Mouse (Mus musculus): ENCODE data around the gene Abr.
A peak's percentile ranks its signal among the peaks of the same experiment; 100 is the strongest.

Gene Abr

DNA sequence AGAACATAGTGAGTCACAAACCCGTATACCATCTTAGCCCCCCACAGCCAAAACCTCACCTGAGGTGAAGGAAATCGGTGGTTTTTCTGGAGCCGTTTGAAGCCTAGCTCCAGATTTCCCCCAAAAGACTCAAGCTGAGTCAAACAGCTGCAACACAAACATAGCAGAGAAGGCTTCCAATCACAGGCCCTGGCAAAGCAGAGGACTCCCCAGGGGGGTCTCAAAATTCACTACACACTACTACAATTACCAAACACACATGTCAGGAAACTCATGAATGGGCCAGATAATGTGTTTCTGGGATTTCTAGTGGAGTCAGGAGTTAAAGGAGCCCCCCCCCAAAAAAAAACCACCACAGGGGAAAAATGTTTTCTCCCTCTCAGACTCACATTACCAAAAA lies 56.0 kb downstream of the Abr start:
- DNase-seq: no peak

DNA sequence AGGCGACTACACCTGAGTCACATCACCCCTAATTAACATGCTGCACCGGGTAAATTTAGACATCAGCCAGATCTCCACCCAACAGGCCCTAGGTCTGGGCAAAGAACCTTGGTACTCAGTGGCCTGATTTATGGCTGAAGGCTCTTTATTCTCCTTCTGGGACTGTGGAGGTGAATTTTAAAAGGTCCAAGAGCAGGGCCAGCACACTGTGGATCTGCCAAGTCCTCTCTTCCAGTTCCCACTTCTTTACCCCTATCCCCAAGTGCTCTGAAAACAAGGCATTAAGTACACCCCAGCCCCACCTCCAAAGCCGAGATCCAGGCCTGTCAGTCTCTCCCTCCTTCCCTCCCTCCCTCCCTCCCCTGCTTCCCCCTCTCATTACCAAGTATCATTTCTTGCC lies 59.5 kb downstream of the Abr start:
- no peak for DNase-seq

DNA sequence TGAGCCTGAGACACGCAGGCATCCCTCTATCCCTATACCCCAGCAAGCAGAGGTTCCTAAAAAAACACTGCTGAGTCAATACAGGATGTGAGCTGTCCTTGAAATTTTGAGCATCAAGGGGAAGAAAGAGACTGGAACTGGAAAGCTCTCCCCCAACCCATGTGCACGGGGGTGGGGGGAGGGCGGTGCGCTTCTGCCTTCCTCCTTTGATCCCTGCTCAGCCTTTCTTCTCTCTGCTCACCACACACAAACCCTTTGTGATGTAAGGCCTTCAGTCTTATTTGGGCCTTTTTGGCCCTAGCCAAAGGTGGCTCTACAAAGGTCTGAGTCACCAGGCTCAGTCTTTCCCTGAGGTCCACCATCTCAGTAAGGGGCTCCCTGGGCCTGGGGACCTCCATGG lies 59.9 kb downstream of the Abr start:
- no peak for DNase-seq

DNA sequence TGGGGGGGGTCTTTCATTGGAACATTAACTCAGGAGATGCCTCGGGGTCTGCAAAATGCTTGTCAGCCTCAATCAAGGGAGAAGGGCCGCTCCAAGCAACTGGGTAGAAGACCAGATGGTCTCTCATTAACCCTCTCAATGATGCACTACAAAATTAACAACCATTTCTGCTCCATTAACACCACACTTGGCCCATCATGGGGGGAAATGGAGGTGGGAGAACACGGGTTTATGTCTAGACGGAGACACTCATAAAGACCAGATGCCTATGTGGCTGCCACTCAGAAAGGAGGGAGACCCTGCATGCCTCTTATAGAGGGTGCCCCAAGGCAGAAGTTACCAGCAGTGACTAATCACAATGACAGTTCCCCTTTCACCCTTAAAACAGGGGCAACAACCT lies 64.3 kb downstream of the Abr start:
- DNase-seq: no peak

DNA sequence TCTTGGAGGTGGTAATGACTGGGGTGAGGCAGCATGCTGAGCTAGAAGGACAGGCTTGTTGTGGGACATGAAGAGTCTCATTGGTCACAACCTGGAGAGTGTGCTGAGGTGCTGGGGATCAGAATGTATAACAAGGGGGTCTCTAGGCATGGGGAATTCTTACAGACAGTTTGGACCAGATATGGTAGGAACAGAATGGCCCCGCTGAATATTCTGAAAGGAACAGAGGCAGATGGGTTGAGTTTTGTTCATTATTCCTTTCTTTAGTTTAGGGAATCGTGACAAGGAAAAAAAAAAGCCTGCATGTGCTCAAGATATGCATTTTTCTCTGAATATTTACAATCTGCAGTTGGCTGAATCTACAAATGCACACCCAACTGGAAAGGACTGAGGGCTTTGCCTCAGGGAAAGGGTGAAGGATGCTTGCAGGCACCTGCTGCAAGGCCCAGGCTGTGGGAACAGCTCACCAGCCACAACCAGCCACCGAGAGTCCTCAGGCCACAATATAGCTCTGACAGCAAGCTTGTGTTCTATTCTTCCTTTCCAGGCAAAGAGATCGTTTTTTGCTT lies 73.9 kb downstream of the Abr start:
- no peak for DNase-seq

DNA sequence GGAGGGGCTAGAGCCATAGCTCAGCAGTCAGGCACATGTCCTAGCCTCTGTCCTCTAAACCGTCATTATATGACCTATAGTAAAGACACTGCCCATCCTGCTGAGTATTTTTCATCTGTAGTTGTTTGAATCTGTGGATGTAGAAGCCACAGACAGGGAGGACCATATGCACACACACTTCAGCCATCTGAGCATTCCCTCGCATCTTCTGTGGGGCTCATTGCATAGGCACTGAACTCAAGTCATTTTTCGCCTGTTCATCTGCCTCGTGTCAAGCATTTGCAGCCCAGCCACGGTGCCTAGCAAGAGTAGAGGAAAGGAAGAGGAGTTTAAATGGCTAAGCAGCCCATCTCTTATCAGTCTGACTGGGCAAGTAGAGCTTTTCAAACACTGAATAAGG lies 74.7 kb downstream of the Abr start:
- DNase-seq: no peak

DNA sequence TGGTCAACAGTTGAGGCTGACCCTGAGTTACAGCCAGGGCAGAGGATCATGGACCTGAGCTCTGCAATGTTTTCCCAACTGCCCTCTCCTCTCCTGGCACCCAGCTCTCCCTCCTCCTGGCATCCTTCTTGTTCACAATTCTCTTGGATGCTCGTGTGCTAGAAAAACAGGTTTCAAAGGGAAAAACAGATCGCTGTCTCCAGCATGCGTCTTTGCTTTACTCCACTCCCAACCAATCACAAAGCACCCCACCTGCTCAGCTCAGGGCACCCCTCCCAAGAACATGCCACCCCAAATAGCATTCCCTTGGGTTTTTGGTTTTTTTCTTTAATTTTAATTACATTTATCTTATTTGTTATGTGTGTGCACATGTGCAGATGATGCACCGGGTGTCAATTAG lies 75.7 kb downstream of the Abr start:
- DNase-seq: no peak

DNA sequence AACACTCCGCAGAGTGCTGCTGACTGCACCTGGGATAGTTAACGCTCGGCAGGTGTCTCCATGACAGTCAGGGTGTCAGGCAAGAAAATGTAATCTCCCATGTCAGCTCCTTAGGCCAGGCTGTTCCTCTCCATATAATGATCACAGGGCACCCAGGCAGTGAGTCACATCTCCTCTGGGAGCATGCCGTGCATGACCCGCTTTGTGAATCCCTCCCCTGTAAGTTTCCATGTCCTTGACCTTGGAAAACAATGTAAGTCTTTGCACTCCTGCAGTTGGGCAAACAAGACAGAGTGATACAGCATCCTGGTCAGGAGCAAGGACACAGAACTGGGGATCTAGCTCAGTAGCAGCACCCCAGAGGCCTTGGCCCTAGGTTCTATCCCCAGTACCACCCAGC lies 78.8 kb downstream of the Abr start:
- no peak for DNase-seq

DNA sequence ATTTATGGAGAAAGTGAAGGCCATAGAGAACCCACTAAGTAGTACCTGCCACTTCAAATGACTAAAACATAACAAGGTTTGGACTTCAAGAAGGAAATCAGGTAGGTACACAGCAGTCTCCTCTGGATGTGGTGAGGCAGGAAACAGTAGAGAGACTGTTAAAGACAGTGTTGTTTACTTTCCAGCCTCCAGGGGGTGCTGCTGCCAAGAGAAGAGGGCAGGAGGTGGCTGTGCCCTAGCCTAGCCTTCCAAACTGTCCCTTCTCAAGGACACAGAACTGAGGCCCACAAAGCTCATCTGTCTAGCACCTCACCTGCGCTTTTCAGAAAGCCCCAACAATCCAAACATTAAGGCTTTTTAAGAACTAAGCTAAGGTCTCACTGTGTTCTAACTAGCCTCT lies 81.1 kb downstream of the Abr start:
- peak; percentile 82 for DNase-seq

DNA sequence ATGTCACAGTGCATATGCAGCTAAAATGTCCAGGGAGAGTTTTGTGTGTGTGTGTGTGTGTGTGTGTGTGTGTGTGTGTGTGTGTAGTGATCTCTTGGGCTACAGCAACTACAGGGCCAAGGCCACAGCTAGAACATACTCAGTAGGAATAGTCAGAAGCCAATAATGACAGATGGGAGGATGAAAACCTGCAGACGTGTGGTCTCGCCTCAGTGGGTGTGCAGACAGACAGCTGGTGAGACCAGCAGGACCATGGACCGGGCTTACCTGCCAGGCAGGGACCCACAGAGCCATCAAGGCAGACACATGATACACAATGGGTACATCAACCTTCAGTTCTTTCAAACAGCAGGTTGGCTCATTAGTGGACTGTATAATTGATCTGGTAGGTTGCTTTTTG lies 84.7 kb downstream of the Abr start:
- DNase-seq: no peak

DNA sequence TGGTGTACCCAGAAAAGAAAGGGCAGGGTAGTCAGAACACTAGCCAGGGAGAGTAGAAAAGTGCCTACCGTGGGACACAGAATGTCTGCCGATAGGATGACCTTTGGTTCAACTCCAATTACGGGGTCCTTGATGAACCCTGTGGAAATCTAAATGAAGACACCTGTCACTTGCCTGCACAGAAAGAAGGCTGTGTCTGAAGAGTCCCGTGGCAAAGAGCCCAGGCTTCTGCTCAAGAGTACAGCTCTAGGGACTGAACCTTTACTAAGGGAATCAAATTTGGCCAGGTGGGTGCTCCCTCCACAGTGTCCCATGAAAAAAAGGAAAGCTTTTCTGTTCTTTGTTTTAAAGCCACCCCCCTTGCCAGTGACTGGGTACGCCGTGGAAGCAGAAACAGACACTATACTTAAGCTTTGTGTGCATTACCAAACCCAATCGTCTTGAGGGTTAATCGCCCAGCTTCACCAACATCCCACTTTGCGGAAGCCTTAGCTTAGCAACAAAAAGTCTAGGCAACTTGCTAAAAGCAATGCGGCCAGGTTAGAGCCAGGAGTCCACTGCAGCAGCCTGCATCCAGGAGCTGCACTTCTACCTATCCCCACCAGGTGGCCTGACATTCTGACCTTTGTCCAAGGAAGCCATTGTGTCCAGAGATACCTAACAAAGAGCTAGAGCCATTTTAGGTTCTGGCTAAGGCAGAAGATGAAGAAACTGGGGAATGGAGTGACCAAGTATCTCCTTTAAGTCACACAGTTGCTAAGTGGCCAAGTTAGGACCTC lies 85.3 kb downstream of the Abr start:
- peak; percentile 21 for DNase-seq

DNA sequence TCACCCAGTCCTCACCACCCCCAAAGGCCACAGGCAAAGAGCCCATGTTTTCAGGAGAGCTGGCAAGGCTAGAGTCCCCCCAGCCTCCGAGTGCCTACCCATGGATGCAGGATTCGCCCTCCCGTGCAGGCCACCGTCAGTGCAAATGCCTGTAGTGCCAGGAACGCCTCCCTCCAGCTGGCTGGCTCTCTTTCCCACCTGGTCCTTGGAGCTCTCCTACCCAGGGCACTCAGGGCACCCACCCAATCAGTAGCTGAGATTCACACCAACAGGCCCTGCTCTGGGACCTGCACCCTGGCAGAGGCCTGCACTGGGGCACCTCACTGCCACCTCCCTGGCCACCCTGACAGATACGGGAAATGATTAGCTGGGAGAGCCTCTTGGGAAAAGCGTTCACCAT lies 90.1 kb downstream of the Abr start:
- no peak for DNase-seq

DNA sequence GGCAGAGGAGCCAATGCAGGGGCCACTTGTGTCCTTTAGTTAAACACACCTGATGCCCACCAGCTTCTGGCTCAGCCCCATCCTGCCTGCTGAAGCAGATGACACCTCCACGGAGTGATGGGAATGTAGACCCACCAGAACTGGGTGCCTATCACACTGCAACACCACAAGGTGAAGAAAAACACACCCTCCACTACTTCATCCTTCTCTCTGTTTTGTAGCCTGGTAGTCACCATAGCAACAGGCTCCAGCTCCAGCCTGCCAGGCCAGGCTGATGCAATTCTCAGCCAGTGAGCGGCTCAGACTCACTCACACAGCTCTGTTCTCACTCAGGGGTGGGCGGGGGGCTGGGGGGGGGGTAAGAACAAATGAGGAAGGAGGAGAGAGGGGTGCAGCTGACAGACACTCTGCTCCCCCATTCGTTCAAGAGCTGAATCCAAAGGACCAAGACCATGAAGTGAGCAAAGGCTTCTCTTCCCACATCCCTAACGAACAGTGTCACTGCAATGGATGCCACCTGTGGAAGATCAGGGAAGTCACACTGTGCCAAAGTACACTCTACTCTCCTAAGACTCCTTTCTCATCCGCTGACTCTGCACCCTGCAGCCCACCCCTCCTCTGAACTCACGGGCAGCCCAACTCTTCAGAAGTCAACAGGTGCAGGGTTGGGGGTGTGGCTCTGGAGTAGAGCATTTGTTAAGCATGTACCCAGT lies 91.0 kb downstream of the Abr start:
- no peak for DNase-seq

DNA sequence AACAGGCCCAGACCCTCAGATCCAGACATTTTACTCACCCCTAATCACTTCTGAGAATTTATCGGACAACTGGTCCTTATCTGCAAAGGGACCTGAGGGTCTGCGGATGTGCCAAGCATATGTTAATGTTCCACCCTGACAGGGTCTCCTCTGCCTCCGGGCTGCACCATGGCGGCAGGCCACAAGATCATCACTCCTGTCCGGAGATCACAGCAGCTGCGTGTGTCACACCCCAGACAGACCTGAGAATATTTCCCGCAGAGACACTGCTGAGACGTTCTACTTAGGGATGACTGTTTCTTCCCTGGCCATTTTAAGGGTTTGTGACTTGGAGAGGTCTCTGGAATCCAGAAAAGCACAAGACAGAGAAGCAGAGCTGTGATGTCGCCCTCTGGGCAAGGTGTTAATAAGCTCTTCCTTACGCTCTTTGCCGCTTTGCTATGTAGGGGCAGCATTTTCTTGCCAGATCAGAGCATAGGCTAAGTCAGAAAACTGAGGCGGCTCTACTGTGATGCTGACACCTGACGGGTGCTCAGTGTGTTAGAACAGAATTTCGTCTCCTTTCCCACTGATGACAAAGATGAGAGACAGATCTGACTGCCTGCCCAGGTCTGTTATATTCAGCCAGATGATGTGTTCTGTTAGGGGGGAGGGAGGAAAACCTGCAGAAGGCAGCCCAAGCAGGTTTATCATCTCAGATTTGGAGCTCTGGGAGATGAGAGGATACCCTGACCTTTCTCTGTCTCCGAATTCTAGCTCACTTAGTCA lies 91.8 kb downstream of the Abr start:
- DNase-seq: no peak

DNA sequence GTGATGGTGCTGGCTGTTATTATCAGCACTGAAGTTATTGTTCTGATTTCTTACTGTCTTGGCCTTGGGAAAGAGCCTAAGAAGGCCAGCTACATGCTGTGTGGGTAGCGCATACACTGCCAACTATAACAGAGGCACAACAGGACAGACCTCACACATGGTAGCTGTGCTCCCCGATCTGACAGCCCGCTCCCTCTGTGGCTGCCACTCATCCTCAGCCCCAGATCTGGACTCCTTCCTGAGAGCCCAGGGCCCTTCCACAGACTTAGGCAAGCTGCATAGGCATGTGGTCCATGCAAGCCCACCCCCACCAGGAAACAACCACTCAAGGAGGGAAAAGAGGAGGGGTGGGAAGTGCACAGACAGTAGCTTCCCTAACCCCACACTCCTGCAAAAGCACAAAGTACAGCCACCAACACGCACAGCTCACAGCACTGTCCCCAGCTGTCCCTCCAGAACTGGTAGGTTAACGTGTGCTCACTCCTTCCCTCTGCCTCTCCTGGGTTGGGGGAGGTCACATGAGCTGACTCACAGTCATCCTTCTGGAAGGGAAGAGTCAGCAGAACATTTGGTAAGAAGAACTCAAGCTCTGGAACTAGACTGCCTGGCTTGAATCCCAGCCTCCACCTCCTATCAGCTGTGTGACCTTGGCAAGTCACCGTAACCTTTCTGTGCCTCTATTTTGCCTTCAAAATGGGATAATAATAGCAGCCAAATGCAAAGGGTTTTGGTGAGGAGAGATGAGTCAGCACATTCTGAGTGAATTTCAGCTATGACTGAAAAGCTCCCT lies 92.6 kb downstream of the Abr start:
- peak; percentile 23 for DNase-seq

DNA sequence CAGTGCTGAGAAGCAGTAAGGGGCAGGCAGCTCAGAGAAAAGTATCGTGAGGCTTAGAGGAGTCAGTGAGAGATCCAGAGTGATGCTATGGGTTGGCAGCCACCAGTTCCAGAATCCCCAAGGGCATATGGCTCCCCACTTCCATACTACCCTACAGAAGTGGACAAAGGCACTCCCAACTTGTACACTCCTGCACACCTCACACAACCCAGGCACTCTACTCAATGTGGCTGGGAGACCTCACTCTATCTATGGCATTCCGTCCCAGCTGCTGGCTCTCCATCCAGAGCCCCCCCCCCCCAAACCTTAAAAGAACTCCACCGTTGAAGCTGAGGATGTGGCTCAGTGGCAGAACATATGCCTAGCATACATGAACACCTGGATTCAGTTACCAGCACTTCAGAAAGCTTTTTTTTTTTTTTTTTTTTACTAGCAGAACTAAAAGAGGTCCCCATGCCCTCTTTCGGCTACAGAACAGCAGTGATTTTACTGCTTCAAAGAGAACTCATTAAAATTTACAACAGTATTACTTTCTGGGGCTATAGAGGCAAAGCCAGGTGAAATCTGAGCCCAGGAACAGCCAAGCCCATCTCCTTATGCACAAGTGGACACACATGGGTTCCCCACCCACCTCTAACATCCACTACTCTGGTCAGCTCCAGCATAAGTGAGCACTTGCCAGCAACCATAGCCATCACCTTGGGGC lies 96.3 kb downstream of the Abr start:
- DNase-seq: no peak

DNA sequence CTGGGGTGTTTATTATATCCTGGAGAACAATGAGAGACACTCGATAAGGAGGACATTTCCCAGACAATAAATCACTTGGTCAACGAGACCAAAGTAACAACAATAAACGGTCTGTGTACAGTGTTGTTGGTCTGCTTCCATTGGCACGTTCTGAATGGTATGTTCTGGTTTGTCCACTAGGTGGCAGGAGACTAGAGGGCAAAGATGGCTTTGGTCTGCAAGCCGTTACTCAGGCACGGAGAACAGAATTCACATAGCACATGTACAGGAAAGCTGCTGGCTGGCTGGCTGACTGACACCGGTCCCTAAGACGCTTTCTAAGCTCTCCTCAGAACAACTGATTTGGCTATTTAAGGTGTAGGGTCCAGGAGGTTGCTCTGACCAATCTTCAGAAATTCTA lies 97.2 kb downstream of the Abr start:
- DNase-seq: peak; percentile 85

DNA sequence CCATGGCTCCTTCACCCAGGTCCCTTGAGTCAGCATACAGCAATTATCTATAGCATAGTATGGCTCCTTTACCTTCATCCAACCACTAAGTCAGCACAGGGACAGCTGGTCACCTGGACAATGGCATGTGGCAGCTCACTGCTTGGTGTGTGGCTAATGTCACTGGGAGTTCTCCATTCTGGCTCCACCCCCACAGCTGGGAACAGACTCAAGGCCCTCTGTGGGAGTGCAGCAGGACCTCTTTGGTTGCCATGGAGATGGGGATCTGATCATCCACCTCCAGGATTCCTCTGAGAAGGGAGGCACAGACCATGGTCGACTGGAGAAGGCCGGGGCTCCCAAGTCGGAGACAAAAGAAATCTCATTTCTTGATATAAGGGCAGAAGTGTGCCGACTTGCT lies 98.8 kb downstream of the Abr start:
- no peak for DNase-seq

DNA sequence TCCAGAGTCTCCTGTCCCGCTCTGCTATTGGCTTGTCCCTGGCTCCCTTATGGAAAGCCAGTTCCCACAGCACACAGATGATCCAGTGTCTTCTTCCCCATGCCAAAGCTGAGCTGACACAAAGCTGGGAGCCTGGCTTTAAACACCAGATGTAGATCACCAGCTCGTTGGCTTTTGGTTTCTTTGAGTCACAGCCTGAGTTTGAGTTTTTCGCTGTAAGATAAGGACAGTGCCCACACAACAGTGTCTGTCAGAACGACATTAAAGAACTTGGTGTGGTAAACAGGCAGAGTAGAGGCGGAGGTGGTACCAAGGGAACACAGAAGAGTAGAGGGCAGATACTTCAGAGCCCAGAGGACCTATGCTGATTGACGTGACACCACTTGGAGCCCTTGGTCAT lies 101.2 kb downstream of the Abr start:
- no peak for DNase-seq

DNA sequence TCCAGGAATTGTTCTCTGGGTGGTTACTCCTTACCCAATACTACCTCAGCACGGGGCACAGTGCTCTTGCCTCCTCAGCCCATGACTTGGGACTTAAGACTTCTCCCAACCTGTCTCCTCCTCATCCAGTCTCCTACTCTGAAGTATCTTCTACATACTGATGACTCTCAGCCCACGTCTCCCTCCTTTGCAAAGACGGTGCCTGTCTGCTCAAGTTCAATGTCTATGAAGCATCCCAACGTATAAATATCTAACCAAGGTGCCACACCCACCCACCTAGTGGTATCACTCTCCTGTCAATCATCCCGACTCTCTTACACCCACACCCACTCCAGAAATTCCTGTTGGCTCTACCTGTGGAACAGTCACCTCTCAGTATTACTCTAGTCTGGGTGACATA lies 103.5 kb downstream of the Abr start:
- DNase-seq: no peak

DNA sequence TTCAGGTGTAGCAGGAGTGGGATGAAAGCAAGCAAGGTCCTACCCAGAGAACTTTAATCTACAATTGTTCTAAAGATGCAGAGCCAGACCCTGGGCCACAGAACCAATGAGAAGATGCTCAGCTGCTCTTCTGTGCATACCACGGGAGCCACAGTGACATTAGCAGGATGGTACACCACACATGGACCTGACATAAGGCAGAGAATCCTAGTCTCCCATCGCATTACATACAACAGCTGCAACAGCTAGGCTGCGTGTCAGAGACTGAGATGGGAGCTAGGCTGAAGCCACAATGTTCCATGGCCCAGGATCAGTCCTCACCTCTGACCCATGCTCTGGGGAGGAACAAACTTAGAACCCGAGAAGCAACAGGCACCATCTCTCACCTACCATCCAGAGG lies 104.0 kb downstream of the Abr start:
- no peak for DNase-seq

DNA sequence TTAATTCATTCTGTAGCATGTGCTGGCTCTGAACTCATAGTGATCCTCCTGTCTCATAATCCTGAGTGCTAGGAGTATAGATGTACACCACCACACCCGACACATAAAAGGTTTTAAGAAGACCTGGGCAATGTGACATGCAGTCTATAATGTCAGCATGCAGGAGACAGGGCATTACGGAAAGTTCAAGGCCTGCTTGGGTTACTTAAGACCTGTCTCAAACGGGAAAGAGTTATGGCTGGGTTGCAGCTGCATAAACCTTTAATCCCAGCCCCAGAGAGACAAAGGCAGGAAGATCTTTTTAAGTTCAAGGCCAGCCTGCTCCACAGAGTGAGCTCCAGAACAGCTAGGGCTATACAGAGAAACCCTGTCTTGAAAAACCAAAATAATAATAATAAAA lies 105.2 kb downstream of the Abr start:
- DNase-seq: no peak
